Mouse (Mus musculus) liver, postnatal 0 days (tissue): ENCODE results near the gene Flad1.

ENCODE experiments used
- CTCF ChIP-seq: sonication (generic); IDR thresholded peaks from 2 replicates; pipeline ENCODE4 v1.5.1; 2016; ENCODE audit warnings: antibody characterized with exemption, low read depth
- EP300 ChIP-seq: IDR thresholded peaks from 2 replicates; pipeline ENCODE4 v1.6.1; 2016; ENCODE audit warnings: antibody characterized with exemption, low read depth, mild to moderate bottlenecking

- TF ChIP-seq CTCF: no peak
- no peak for TF ChIP-seq EP300
Measured at GRCm38 (mm10) chr3:89395419-89395805, 16.3 kb downstream of the Flad1 start.
